In the genomic region with DNA sequence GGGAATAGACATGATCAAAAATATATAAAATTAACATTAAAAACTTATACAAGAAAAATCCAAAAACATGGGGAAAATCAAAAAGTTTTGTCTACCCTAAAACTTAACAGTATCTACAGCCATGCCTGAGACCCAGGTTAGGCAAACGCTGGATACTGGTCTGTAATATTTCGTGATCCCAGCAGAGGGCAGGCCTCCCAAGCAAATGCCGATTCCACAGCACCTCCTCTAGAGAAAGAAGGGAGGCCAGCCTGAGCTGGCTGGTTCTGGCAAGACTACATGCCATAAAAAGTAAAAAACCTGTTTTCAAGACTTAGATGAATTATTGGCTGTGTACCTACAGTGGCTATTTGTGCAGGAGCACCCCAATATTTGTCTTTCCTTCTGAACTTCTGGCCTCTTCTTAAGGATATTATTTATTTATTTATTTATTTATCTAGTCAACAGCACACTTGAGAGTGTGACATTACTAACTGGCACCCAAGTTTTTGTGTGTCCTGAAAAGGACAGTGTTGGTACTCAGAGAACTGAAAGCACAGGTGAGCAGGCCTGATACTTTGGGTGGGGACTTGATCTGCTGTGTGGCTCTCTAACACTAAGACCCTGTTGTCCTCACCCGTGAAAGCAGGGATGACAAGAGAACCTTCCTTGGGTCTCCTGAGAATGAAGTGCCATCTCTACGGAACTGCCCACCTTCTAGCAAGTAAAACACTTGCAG, we compare ENCODE assay signal across 8 mouse cellular contexts.
DNase-seq lines count a peak whose midpoint lies in the region; ATAC-seq lines count a peak whose summit lies in the region.

No protein-coding gene starts in this region.

- no peak overlapping the region for H3K27ac ChIP-seq in embryonic facial prominence, embryonic 13.5 days
- no peak overlapping the region for H3K27ac ChIP-seq in kidney, embryonic 16.5 days (ENCODE audit: low read length)
- H3K27ac ChIP-seq in limb, embryonic 15.5 days: no peak overlapping the region

- no peaks in the 10 kb centered on the region for H3K36me3 ChIP-seq in embryonic facial prominence, embryonic 13.5 days
- no peaks in the 10 kb centered on the region for H3K36me3 ChIP-seq in kidney, embryonic 16.5 days (ENCODE audit: insufficient read depth, low read length)
- no peaks in the 10 kb centered on the region for H3K36me3 ChIP-seq in limb, embryonic 15.5 days

- peak; percentile 21 for DNase-seq in 3134 (ENCODE audit: extremely low read depth, insufficient read length, low spot score)
- peak; percentile 73 for DNase-seq in adrenal gland, postnatal 25 days
- DNase-seq in heart, adult 8-10 months (ENCODE audit: low spot score): peak; percentile 83
- DNase-seq in spleen, postnatal 36 days (ENCODE audit: low spot score in 2 of 2): peak; percentile 57 to 58

- 0 out of 2 replicates have a peak, but pooled peaks have one; percentile 27 for ATAC-seq in embryonic facial prominence, embryonic 13.5 days (ENCODE audit: insufficient number of reproducible peaks, insufficient read depth, low FRiP score, low TSS enrichment, low read depth)
- ATAC-seq in kidney, embryonic 16.5 days (ENCODE audit: low FRiP score, low TSS enrichment): peak; percentile 75
- peak; percentile 52; the same call in 1 of the 2 replicates for ATAC-seq in limb, embryonic 15.5 days (ENCODE audit: insufficient number of reproducible peaks, low FRiP score, low TSS enrichment, low read depth)
- ATAC-seq in monocyte, adult 5-6 weeks (replicated peaks; ENCODE audit: insufficient number of reproducible peaks, low FRiP score, low TSS enrichment, poor library complexity, severe bottlenecking): peak; percentile 85

- WGBS in embryonic facial prominence, embryonic 13.5 days: 33% methylated on average over 5 of the region's 5 CpGs
- WGBS in kidney, embryonic 16.5 days: 35% methylated on average over 5 of the region's 5 CpGs
- WGBS in limb, embryonic 15.5 days: 37% methylated on average over 5 of the region's 5 CpGs

- H3K4me2 ChIP-seq in embryonic facial prominence, embryonic 13.5 days: no peak overlapping the region
- no peak overlapping the region for H3K4me2 ChIP-seq in kidney, embryonic 16.5 days (replicated peaks; ENCODE audit: low read depth, low read length)
- H3K4me2 ChIP-seq in limb, embryonic 15.5 days: no peak overlapping the region

- no peaks in the 10 kb centered on the region for H3K27me3 ChIP-seq in embryonic facial prominence, embryonic 13.5 days
- H3K27me3 ChIP-seq in kidney, embryonic 16.5 days (ENCODE audit: insufficient read depth, low read length): no peaks in the 10 kb centered on the region
- no peaks in the 10 kb centered on the region for H3K27me3 ChIP-seq in limb, embryonic 15.5 days

- H3K4me1 ChIP-seq in embryonic facial prominence, embryonic 13.5 days: peaks cover 13% of the 10 kb centered on the region
- peaks cover 8% of the 10 kb centered on the region for H3K4me1 ChIP-seq in kidney, embryonic 16.5 days (ENCODE audit: insufficient read depth, low read length)
- H3K4me1 ChIP-seq in limb, embryonic 15.5 days: peaks cover 5% of the 10 kb centered on the region; the same call in 1 of the 2 replicates

- no peak overlapping the region for H3K4me3 ChIP-seq in embryonic facial prominence, embryonic 13.5 days
- H3K4me3 ChIP-seq in kidney, embryonic 16.5 days (ENCODE audit: low read length): no peak overlapping the region
- no peak overlapping the region for H3K4me3 ChIP-seq in limb, embryonic 15.5 days

- no peak overlapping the region for H3K9ac ChIP-seq in embryonic facial prominence, embryonic 13.5 days
- H3K9ac ChIP-seq in kidney, embryonic 16.5 days (replicated peaks; ENCODE audit: low read length): no peak overlapping the region
- H3K9ac ChIP-seq in limb, embryonic 15.5 days: no peak overlapping the region

- no peaks in the 10 kb centered on the region for H3K9me3 ChIP-seq in embryonic facial prominence, embryonic 13.5 days
- no peaks in the 10 kb centered on the region for H3K9me3 ChIP-seq in kidney, embryonic 16.5 days (ENCODE audit: low read length)
- no peaks in the 10 kb centered on the region for H3K9me3 ChIP-seq in limb, embryonic 15.5 days

Comparison
In these comparisons a context has a peak if more than half of its experiments do, and no peak if none do; other contexts are left out.
1. DNase-seq: peak in every context shown above with its lines; median percentile 83 in heart, adult 8-10 months; 73 in adrenal gland, postnatal 25 days; 58 in spleen, postnatal 36 days; 21 in 3134.
2. ATAC-seq: peak in every context shown above with its lines; median percentile 85 in monocyte, adult 5-6 weeks; 75 in kidney, embryonic 16.5 days; 52 in limb, embryonic 15.5 days; 27 in embryonic facial prominence, embryonic 13.5 days.